26 mouse cellular contexts compared by ENCODE assay signal in genomic region chr1:66975456-66975855, GRCm38 (mm10). TPM values are rescaled to one million over a fixed set of nuclear protein-coding genes. Genes with fewer than 3 reads are reported as not detected.
"Had no signal": no experiment of that assay in that cellular context is flagged by ENCODE, and none has a peak within 500 bp of the region (broad histone marks: within the 10 kb centered on the region; RNA-seq: fewer than 3 reads in every experiment).

No protein-coding gene starts in this region.

- H3K4me3 ChIP-seq: layer of hippocampus, adult 2 months; limb, embryonic 10.5 days; limb, embryonic 13.5 days; liver, embryonic 12.5 days; liver, embryonic 15.5 days; lung, embryonic 15.5 days; megakaryocyte, embryonic 14.5 days; midbrain, embryonic 10.5 days; midbrain, embryonic 13.5 days; myocyte; neural tube, embryonic 13.5 days had no signal

- H3K4me1 ChIP-seq: limb, embryonic 10.5 days; limb, embryonic 13.5 days; liver, embryonic 12.5 days; liver, embryonic 15.5 days; lung, embryonic 15.5 days; megakaryocyte, embryonic 14.5 days; midbrain, embryonic 10.5 days; midbrain, embryonic 13.5 days; neural tube, embryonic 13.5 days had no signal

- H3K9me3 ChIP-seq: limb, embryonic 10.5 days; liver, embryonic 12.5 days; liver, embryonic 15.5 days; lung, embryonic 15.5 days; megakaryocyte, embryonic 14.5 days; midbrain, embryonic 10.5 days; midbrain, embryonic 13.5 days; neural tube, embryonic 13.5 days had no signal

- DNase-seq: layer of hippocampus, adult 9-11 months; liver; lung, adult 18-20 months; lung, postnatal 10 days; lung, postnatal 36 days; retina, postnatal 1 day; right cerebral cortex, postnatal 25 days; thymus, adult 18-20 months; thymus, postnatal 36 days had no signal

- H3K9ac ChIP-seq: limb, embryonic 13.5 days; liver, embryonic 12.5 days; liver, embryonic 15.5 days; lung, embryonic 15.5 days; midbrain, embryonic 13.5 days; neural tube, embryonic 13.5 days had no signal

- H3K27me3 ChIP-seq: limb, embryonic 13.5 days; liver, embryonic 12.5 days; liver, embryonic 15.5 days; lung, embryonic 15.5 days; megakaryocyte, embryonic 14.5 days; midbrain, embryonic 13.5 days; neural tube, embryonic 13.5 days had no signal

- ATAC-seq: liver, embryonic 12.5 days; midbrain, embryonic 13.5 days; midbrain, embryonic 16.5 days had no signal

- H3K36me3 ChIP-seq: limb, embryonic 10.5 days; limb, embryonic 13.5 days; liver, embryonic 12.5 days; liver, embryonic 15.5 days; lung, embryonic 15.5 days; midbrain, embryonic 10.5 days; midbrain, embryonic 13.5 days; neural tube, embryonic 13.5 days had no signal

- H3K27ac ChIP-seq: kidney, postnatal 0 days; layer of hippocampus, adult 2 months; limb, embryonic 10.5 days; limb, embryonic 13.5 days; liver, embryonic 12.5 days; liver, embryonic 15.5 days; lung, embryonic 15.5 days; midbrain, embryonic 10.5 days; midbrain, embryonic 13.5 days; neural tube, embryonic 13.5 days had no signal

- H3K4me2 ChIP-seq: limb, embryonic 13.5 days; liver, embryonic 12.5 days; liver, embryonic 15.5 days; lung, embryonic 15.5 days; midbrain, embryonic 13.5 days; neural tube, embryonic 13.5 days had no signal

RNA-seq across cellular contexts. Expression of gene Myl1, which starts 30.3 kb away (rescaled TPM):
- total RNA-seq: monocyte, adult 5-6 weeks; neutrophil, adult 5-6 weeks had no signal
- polyA plus RNA-seq: midbrain, embryonic 13.5 days; small intestine, adult 2 months; spleen, adult 2 months had no signal
